In the genomic region with DNA sequence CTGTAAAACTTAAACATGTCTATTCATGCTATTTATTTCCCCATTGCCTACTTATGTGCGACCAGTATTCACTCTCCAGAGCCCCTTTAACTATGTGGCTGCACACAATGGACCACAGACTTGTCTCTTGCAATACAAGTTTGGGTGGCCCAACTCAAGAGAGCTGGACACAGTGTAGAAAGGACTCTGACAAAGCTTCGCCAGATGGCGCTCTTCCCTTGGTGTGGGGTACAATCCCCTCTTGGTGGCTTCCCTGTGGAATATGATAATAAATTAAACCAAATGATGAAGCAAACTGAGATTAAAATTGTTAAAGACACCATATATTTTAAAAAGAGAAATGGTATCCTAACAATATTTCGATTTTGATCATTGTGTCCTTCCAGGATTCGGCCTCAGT, we compare ENCODE assay signal across 9 mouse cellular contexts.
DNase-seq lines count a peak whose midpoint lies in the region; ATAC-seq lines count a peak whose summit lies in the region.
"Had no signal": no experiment of that assay in that cellular context is flagged by ENCODE, and none has a peak within 500 bp of the region (broad histone marks: within the 10 kb centered on the region; RNA-seq: fewer than 3 reads in every experiment).

No protein-coding gene starts in this region.

- DNase-seq in hindbrain, embryonic 11.5 days (ENCODE audit: low spot score) = peak; percentile 66
- DNase-seq in thymus, postnatal 4 days = peak; percentile 20
- DNase-seq in thymus, postnatal 10 days (ENCODE audit: low spot score in 2 of 2) = no peak
- peak; percentile 68 for DNase-seq in embryonic facial prominence, embryonic 11.5 days (ENCODE audit: low spot score)
- DNase-seq in urinary bladder, adult 2 months (ENCODE audit: low spot score) = no peak

- no peaks in the 10 kb centered on the region for H3K36me3 ChIP-seq in hindbrain, embryonic 11.5 days (ENCODE audit: control insufficient read depth, insufficient read depth, low read length)
- no peaks in the 10 kb centered on the region for H3K36me3 ChIP-seq in hindbrain, embryonic 12.5 days
- H3K36me3 ChIP-seq in embryonic facial prominence, embryonic 11.5 days (replicated peaks; ENCODE audit: control insufficient read depth, insufficient read depth, low read depth, low read length) = no peaks in the 10 kb centered on the region
- H3K36me3 ChIP-seq: heart, embryonic 12.5 days; limb, embryonic 13.5 days had no signal

- H3K4me3 ChIP-seq in hindbrain, embryonic 11.5 days (ENCODE audit: low read depth, low read length) = no peak overlapping the region
- H3K4me3 ChIP-seq in hindbrain, embryonic 12.5 days = no peak overlapping the region
- H3K4me3 ChIP-seq in embryonic facial prominence, embryonic 11.5 days (ENCODE audit: low read depth, low read length) = no peak overlapping the region
- H3K4me3 ChIP-seq: heart, embryonic 12.5 days; limb, embryonic 13.5 days had no signal

- no peak overlapping the region for H3K4me2 ChIP-seq in hindbrain, embryonic 11.5 days (replicated peaks; ENCODE audit: low read depth, low read length)
- no peak overlapping the region for H3K4me2 ChIP-seq in hindbrain, embryonic 12.5 days (replicated peaks)
- H3K4me2 ChIP-seq in embryonic facial prominence, embryonic 11.5 days (ENCODE audit: low read depth, low read length) = no peak overlapping the region
- H3K4me2 ChIP-seq: heart, embryonic 12.5 days; limb, embryonic 13.5 days had no signal

- H3K9ac ChIP-seq in hindbrain, embryonic 11.5 days (ENCODE audit: low read depth, low read length) = no peak overlapping the region
- no peak overlapping the region for H3K9ac ChIP-seq in hindbrain, embryonic 12.5 days
- H3K9ac ChIP-seq in embryonic facial prominence, embryonic 11.5 days (replicated peaks; ENCODE audit: low read length) = no peak overlapping the region
- H3K9ac ChIP-seq: heart, embryonic 12.5 days; limb, embryonic 13.5 days had no signal

- no peak for ATAC-seq in hindbrain, embryonic 11.5 days (ENCODE audit: low FRiP score)
- no peak for ATAC-seq in hindbrain, embryonic 12.5 days (ENCODE audit: low FRiP score)
- no peak for ATAC-seq in embryonic facial prominence, embryonic 11.5 days (replicated peaks; ENCODE audit: insufficient number of reproducible peaks, low FRiP score, low TSS enrichment, low read depth)
- no peak for ATAC-seq in megakaryocyte, adult 5-6 weeks (ENCODE audit: poor library complexity, severe bottlenecking)

- 61% methylated on average over 5 of the region's 5 CpGs for WGBS in hindbrain, embryonic 11.5 days
- WGBS in hindbrain, embryonic 12.5 days = 57% methylated on average over 5 of the region's 5 CpGs
- WGBS in embryonic facial prominence, embryonic 11.5 days = 52% methylated on average over 5 of the region's 5 CpGs

- no peaks in the 10 kb centered on the region for H3K27me3 ChIP-seq in hindbrain, embryonic 11.5 days (ENCODE audit: control insufficient read depth, insufficient read depth, low read length)
- no peaks in the 10 kb centered on the region for H3K27me3 ChIP-seq in hindbrain, embryonic 12.5 days
- no peaks in the 10 kb centered on the region for H3K27me3 ChIP-seq in embryonic facial prominence, embryonic 11.5 days (ENCODE audit: control insufficient read depth, insufficient read depth, low read length)
- H3K27me3 ChIP-seq: heart, embryonic 12.5 days; limb, embryonic 13.5 days had no signal

- no peak overlapping the region for H3K27ac ChIP-seq in hindbrain, embryonic 11.5 days (ENCODE audit: low read depth, low read length)
- no peak overlapping the region for H3K27ac ChIP-seq in hindbrain, embryonic 12.5 days
- H3K27ac ChIP-seq in embryonic facial prominence, embryonic 11.5 days (replicated peaks; ENCODE audit: low read depth, low read length) = no peak overlapping the region
- H3K27ac ChIP-seq: limb, embryonic 13.5 days had no signal

- no peaks in the 10 kb centered on the region for H3K9me3 ChIP-seq in hindbrain, embryonic 11.5 days (ENCODE audit: control insufficient read depth, low read length)
- H3K9me3 ChIP-seq in hindbrain, embryonic 12.5 days (replicated peaks) = no peaks in the 10 kb centered on the region
- H3K9me3 ChIP-seq in embryonic facial prominence, embryonic 11.5 days (replicated peaks; ENCODE audit: control insufficient read depth, low read length) = no peaks in the 10 kb centered on the region
- H3K9me3 ChIP-seq: heart, embryonic 12.5 days; limb, embryonic 13.5 days had no signal

- H3K4me1 ChIP-seq in hindbrain, embryonic 11.5 days (replicated peaks; ENCODE audit: control insufficient read depth, insufficient read depth, low read length) = no peaks in the 10 kb centered on the region
- 0 out of 2 replicates have a peak, but pooled peaks cover 3% of the 10 kb centered on the region for H3K4me1 ChIP-seq in hindbrain, embryonic 12.5 days
- no peaks in the 10 kb centered on the region for H3K4me1 ChIP-seq in embryonic facial prominence, embryonic 11.5 days (ENCODE audit: control insufficient read depth, insufficient read depth, low read length)
- H3K4me1 ChIP-seq: heart, embryonic 12.5 days; limb, embryonic 13.5 days had no signal

Comparison
In these comparisons a context has a peak if more than half of its experiments do, and no peak if none do; other contexts are left out.
1. DNase-seq: peak in hindbrain, embryonic 11.5 days (single experiment), thymus, postnatal 4 days (single experiment) and embryonic facial prominence, embryonic 11.5 days (single experiment); none in thymus, postnatal 10 days (0 of 2) and urinary bladder, adult 2 months (single experiment).